Mouse (Mus musculus): ENCODE measurements at regions not wholly inside any gene's neighbourhood (a gene's known extent, or its start where the extent isn't known, plus 50 kb on each side); places are given as distances from the start of the nearest gene placed in this dataset.

- in situ Hi-C loops (cut with MboI; ENCODE audit: low pct_unique_long_range_greater_than_20kb): no loop called here
- no peak for DNase-seq (ENCODE audit: low read depth, low spot score)
- ATAC-seq: no peak
- POLR2A ChIA-PET: no interaction called here
- H3K27me3 ChIP-seq: peaks cover 30% of the 10 kb centered on the region
- no peak for TF ChIP-seq CTCF (IDR thresholded peaks at IDR 0.05)
- CTCF ChIA-PET: interaction anchor here (1.4 kb wide), 1 partner anchor 10 kb away, joined by 3 read pairs; no protein-coding TSS in a partner anchor
These were observed 56.0 kb downstream of the Foxf2 start for GRCm38 (mm10) chr13:31681571-31681970.

- H3K27me3 ChIP-seq: peaks cover 20% of the 10 kb centered on the region
- no peak for DNase-seq (ENCODE audit: low read depth, low spot score)
- no peak for ATAC-seq
- ChIA-PET CTCF (no interaction called here), POLR2A (no interaction called here)
- in situ Hi-C loops (cut with MboI; ENCODE audit: low pct_unique_long_range_greater_than_20kb): no loop called here
- no peak for TF ChIP-seq CTCF (IDR thresholded peaks at IDR 0.05)
These were observed 57.7 kb downstream of the Foxf2 start for GRCm38 (mm10) chr13:31683311-31683710.

- in situ Hi-C loops (cut with MboI; ENCODE audit: low pct_unique_long_range_greater_than_20kb): no loop called here
- no peak for TF ChIP-seq CTCF (IDR thresholded peaks at IDR 0.05)
- no peak for ATAC-seq
These were observed 62.9 kb downstream of the Foxf2 start for GRCm38 (mm10) chr13:31688531-31688930.

DNA sequence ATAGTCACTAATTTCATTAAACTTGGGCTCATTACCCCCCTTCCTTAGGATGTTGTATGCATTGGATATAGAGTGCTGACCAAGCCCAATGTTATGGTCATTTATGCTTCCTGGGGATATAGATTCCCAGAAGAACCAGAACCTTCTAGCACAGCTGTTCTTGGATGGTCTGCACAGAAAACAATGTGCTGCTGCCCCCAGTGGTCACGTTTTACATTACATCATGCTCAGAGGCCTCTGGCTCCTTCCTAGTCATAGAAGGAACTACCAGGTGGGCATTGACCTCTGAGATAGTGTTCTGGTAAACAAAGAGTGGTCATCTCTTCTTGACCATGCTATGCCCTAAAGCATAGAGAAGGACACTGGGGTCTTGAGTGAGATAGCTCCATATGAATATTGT is 63.7 kb downstream of the Foxf2 start:
- ChIA-PET POLR2A (interaction anchor here (0.5 to 0.8 kb wide), 2 partner anchors 10 to 503 kb away, joined by 3 to 4 read pairs; no protein-coding TSS in a partner anchor), CTCF (no interaction called here)
- in situ Hi-C loops (cut with MboI; ENCODE audit: low pct_unique_long_range_greater_than_20kb): no loop called here
- peak; percentile 56 for TF ChIP-seq CTCF (IDR thresholded peaks at IDR 0.05)
- DNase-seq (ENCODE audit: low read depth, low spot score) (no peak), ATAC-seq (no peak)
- no peaks in the 10 kb centered on the region for H3K27me3 ChIP-seq

More at GRCm38 (mm10) chr13:31688531-31688930, 62.9 kb downstream of the Foxf2 start:
- no peak for DNase-seq (ENCODE audit: low read depth, low spot score)
- CTCF ChIA-PET: no interaction called here
- POLR2A ChIA-PET: no interaction called here
- H3K27me3 ChIP-seq: no peaks in the 10 kb centered on the region

- ChIA-PET POLR2A (no interaction called here), CTCF (no interaction called here)
- in situ Hi-C loops (cut with MboI; ENCODE audit: low pct_unique_long_range_greater_than_20kb): no loop called here
- no peak for TF ChIP-seq CTCF (IDR thresholded peaks at IDR 0.05)
- ATAC-seq (no peak), DNase-seq (ENCODE audit: low read depth, low spot score) (no peak)
- peaks cover 19% of the 10 kb centered on the region for H3K27me3 ChIP-seq
These were observed 70.1 kb downstream of the Foxf2 start for GRCm38 (mm10) chr13:31695725-31696124.

DNA sequence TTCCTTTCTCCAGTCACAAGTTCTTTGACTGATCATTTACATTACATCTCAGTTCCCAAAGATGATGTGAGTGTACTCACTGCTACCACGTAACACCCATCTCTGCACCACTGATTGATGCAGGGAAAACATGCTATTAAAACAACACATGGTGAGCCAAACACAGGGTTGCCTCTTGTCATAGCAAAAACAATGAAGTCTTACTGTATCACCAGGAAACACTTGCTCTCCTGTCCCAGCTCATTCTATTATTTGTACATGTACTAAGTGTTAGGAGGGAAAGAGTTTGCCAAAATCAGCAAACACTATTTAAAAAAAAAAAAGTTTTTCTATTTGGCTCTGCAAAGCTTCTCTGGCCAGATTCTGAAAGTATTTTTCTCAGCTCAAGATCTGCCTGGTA is 78.6 kb downstream of the Foxf2 start:
- in situ Hi-C loops (cut with MboI; ENCODE audit: low pct_unique_long_range_greater_than_20kb): no loop called here
- ATAC-seq (no peak), DNase-seq (ENCODE audit: low read depth, low spot score) (no peak)
- CTCF ChIA-PET: no interaction called here
- peaks cover 9% of the 10 kb centered on the region for H3K27me3 ChIP-seq
- POLR2A ChIA-PET: no interaction called here
- no peak for TF ChIP-seq CTCF (IDR thresholded peaks at IDR 0.05)

DNA sequence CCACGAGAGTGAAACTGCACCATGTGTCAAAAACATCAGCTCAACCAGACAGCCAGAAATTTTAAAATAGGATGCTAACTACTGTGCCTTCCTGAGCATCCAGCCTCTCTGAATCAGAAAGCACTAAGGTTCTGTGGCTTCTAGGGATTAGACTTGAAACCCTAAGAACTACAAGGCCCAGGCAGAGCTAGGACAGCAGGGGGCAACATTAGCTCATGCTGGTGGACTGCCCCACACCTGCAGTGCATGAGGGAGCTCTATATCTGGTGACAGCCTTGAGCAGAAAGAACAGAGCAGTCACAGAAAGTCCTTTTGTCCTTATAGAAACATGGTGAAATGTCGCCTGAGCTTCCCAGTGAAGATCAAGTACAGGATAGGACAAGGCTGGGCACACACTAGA is 79.8 kb downstream of the Foxf2 start:
- ATAC-seq: no peak
- TF ChIP-seq CTCF (IDR thresholded peaks at IDR 0.05): peak; percentile 67
- H3K27me3 ChIP-seq: peaks cover 9% of the 10 kb centered on the region
- DNase-seq (ENCODE audit: low read depth, low spot score): peak; percentile 17
- ChIA-PET CTCF (interaction anchor here (1.6 kb wide), 1 partner anchor 15 kb away, joined by 4 read pairs; no protein-coding TSS in a partner anchor), POLR2A (no interaction called here)
- in situ Hi-C loops (cut with MboI; ENCODE audit: low pct_unique_long_range_greater_than_20kb): no loop called here

GRCm38 (mm10) chr13:31710681-31711080 is 85.1 kb downstream of the Foxf2 start:
- ChIA-PET POLR2A (no interaction called here), CTCF (no interaction called here)
- H3K27me3 ChIP-seq: peaks cover 3% of the 10 kb centered on the region
- DNase-seq (ENCODE audit: low read depth, low spot score): no peak
- ATAC-seq: no peak
- TF ChIP-seq CTCF (IDR thresholded peaks at IDR 0.05): no peak
- in situ Hi-C loops (cut with MboI; ENCODE audit: low pct_unique_long_range_greater_than_20kb): no loop called here

DNA sequence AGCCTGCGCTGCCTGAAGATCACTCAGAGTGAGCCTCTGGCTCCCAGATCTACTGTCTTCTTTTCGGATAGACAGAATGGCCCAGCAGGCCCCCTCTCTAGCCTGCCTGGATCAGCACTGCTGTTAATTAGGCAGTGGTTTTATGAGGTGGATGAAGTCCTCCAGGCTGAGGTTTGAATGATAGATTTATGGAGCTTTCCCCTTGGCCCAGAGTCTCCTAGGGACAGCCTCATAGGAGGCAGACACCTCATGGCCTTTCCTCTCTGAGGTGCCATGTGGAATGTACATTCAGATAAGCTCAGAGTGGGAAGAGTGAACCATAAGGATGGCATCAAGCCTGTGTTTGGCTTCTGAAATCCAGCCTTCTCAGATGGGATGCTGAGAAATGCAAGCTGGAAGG is 90.1 kb downstream of the Foxf2 start:
- no peak for ATAC-seq
- no peak for TF ChIP-seq CTCF (IDR thresholded peaks at IDR 0.05)
- H3K27me3 ChIP-seq: peaks cover 14% of the 10 kb centered on the region
- ChIA-PET CTCF (no interaction called here), POLR2A (no interaction called here)
- DNase-seq (ENCODE audit: low read depth, low spot score): no peak
- in situ Hi-C loops (cut with MboI; ENCODE audit: low pct_unique_long_range_greater_than_20kb): no loop called here

- in situ Hi-C loops (cut with MboI; ENCODE audit: low pct_unique_long_range_greater_than_20kb): no loop called here
- H3K27me3 ChIP-seq: peaks cover 19% of the 10 kb centered on the region
- POLR2A ChIA-PET: interaction anchor here (0.5 kb wide), 1 partner anchor 1621 kb away, joined by 3 read pairs; no protein-coding TSS in a partner anchor
- ATAC-seq (no peak), DNase-seq (ENCODE audit: low read depth, low spot score) (no peak)
- no peak for TF ChIP-seq CTCF (IDR thresholded peaks at IDR 0.05)
- CTCF ChIA-PET: no interaction called here
These were observed 89.7 kb upstream of the Foxc1 start for GRCm38 (mm10) chr13:31716771-31717170.

- no peak for TF ChIP-seq CTCF (IDR thresholded peaks at IDR 0.05)
- ChIA-PET CTCF (interaction anchor here (1.6 kb wide), 1 partner anchor 15 kb away, joined by 4 read pairs; no protein-coding TSS in a partner anchor), POLR2A (no interaction called here)
- ATAC-seq (no peak), DNase-seq (ENCODE audit: low read depth, low spot score) (no peak)
- peaks cover 41% of the 10 kb centered on the region for H3K27me3 ChIP-seq
- in situ Hi-C loops (cut with MboI; ENCODE audit: low pct_unique_long_range_greater_than_20kb): no loop called here
These were observed 85.7 kb upstream of the Foxc1 start for GRCm38 (mm10) chr13:31720731-31721130.

DNA sequence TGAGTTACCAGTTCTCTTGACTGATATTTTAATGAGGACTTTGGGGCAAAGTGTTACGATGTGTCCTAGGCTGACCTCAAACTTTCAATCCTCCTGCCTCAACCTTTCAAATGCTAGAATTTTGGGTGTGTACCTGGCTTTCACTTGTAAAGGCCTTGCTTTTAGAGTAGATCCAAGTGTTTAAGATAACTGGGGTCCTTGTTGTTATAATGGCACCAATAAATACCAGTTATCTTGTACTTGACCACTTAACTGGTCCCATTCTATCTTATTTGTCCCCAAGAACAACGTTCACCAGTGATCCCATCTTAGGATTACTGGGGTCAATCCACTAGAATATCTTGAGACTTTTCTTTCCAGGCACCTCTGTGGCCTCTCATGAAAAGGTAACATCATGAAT is 77.6 kb upstream of the Foxc1 start:
- no peak for DNase-seq (ENCODE audit: low read depth, low spot score)
- peaks cover 19% of the 10 kb centered on the region for H3K27me3 ChIP-seq
- ChIA-PET CTCF (no interaction called here), POLR2A (no interaction called here)
- TF ChIP-seq CTCF (IDR thresholded peaks at IDR 0.05): no peak
- ATAC-seq: no peak
- in situ Hi-C loops (cut with MboI; ENCODE audit: low pct_unique_long_range_greater_than_20kb): no loop called here
